Mouse (Mus musculus) liver, adult 2 months (tissue): ENCODE results near the gene Birc7. TPM values are rescaled to one million over a fixed set of nuclear protein-coding genes. Genes with fewer than 3 reads are reported as not detected.

ENCODE experiments used
- DNase-seq: peaks from one replicate; pipeline ENCODE4 v3.0.0-alpha.2; 2011; ENCODE audit warnings: low read depth, low spot score; ENCODE audit errors: extremely low read depth
- H3K27ac ChIP-seq: fragments of 200-500 bp; replicated peaks from 2 replicates; pipeline ENCODE4 v1.5.1; 2012; ENCODE audit warnings: low read depth, mild to moderate bottlenecking, control low read depth, inconsistent platforms, low read length; ENCODE audit not compliant: insufficient read depth
- H3K27me3 ChIP-seq: fragments of 200-500 bp; 2 replicates; pipeline ENCODE4 v1.6.1; 2012; ENCODE audit warnings: mild to moderate bottlenecking, moderate library complexity, low read length, inconsistent platforms; ENCODE audit not compliant: control insufficient read depth, insufficient read depth
- H3K36me3 ChIP-seq: fragments of 200-500 bp; 2 replicates; pipeline ENCODE4 v1.6.1; 2012; ENCODE audit warnings: low read length, inconsistent platforms; ENCODE audit not compliant: control insufficient read depth, insufficient read depth
- H3K4me1 ChIP-seq: fragments of 200-500 bp; 2 replicates; pipeline ENCODE4 v1.6.1; 2011; ENCODE audit warnings: low read length; ENCODE audit not compliant: control insufficient read depth, insufficient read depth
- H3K4me3 ChIP-seq: fragments of 200-500 bp; 2 replicates; pipeline ENCODE4 v1.5.1; 2011; ENCODE audit warnings: low read depth, mild to moderate bottlenecking, control low read depth, low read length, moderate library complexity; ENCODE audit not compliant: insufficient read depth
- H3K79me2 ChIP-seq: fragments of 200-500 bp; 2 replicates; pipeline ENCODE4 v1.6.1; 2012; ENCODE audit warnings: inconsistent platforms, mild to moderate bottlenecking, low read length, moderate library complexity; ENCODE audit not compliant: control insufficient read depth, insufficient read depth
- H3K9ac ChIP-seq: fragments of 200-500 bp; 2 replicates; pipeline ENCODE4 v1.6.1; 2012; ENCODE audit warnings: low read depth, mild to moderate bottlenecking, control low read depth, inconsistent platforms, low read length
- CTCF ChIP-seq: fragments of 200-500 bp; IDR thresholded peaks from 2 replicates; pipeline ENCODE4 v1.5.1; 2011; ENCODE audit warnings: low read depth, low read length, control low read depth
- POLR2A ChIP-seq: fragments of 200-500 bp; IDR thresholded peaks from 2 replicates; pipeline ENCODE4 v1.6.1; 2011; ENCODE audit warnings: low read length, control low read depth; ENCODE audit not compliant: insufficient read depth; ENCODE audit errors: extremely low read depth
- WGBS: fragments of 180-500 bp; shearing (Covaris S2); methylation state at CpG from one replicate; pipeline ENCODE4 v1.1.7; 2018; 5-methylcytosine and 5-hydroxymethylcytosine counted together
- polyA plus RNA-seq: library from polyadenylated mRNA; depleted of rRNA; stranded (reverse); fragments of >200 nt; gene quantifications from 2 replicates; pipeline ENCODE4 v1.2.3, GENCODE M21; 2012
- total RNA-seq: library from RNA; depleted of rRNA; stranded (reverse); fragments of >200 nt; gene quantifications from 2 replicates; pipeline ENCODE4 v1.2.3, GENCODE M21; 2014

The Birc7 gene
- total and polyA plus RNA-seq, 2 experiments = not detected

- Histone ChIP-seq H3K79me2 (no peaks in the 10 kb centered on the region), H3K27ac (no peak within 1 kb of the TSS), H3K9ac (no peak within 1 kb of the TSS), H3K4me1 (no peaks in the 10 kb centered on the region), H3K36me3 (no peaks in the 10 kb centered on the region), H3K4me3 (peak within 1 kb of the TSS; percentile 36; the same call in 1 of the 2 replicates), H3K27me3 (0 out of 2 replicates have a peak, but pooled peaks cover 3% of the 10 kb centered on the region)
- TF ChIP-seq CTCF (peak; percentile 24; the same call in 1 of the 2 replicates), POLR2A (no peak)
- 5% methylated on average over 52 of the region's 52 CpGs for WGBS
- no peak for DNase-seq
These were observed 25.5 kb downstream of the Birc7 start, which contains the start of gene Nkain4 for GRCm38 (mm10) chr2:180954061-180955047. Gene Nkain4, minus strand, starts transcription at chr2:180954699.

GRCm38 (mm10) chr2:180959605-180960004, 30.8 kb downstream of the Birc7 start:
- Histone ChIP-seq H3K27ac (no peak overlapping the region), H3K36me3 (no peaks in the 10 kb centered on the region), H3K79me2 (no peaks in the 10 kb centered on the region), H3K9ac (no peak overlapping the region), H3K4me3 (no peak overlapping the region), H3K27me3 (0 out of 2 replicates have a peak, but pooled peaks cover 3% of the 10 kb centered on the region), H3K4me1 (no peaks in the 10 kb centered on the region)
- no peak for TF ChIP-seq CTCF
- no peak for TF ChIP-seq POLR2A
- DNase-seq = no peak
- 75% methylated on average over 7 of the region's 7 CpGs for WGBS

GRCm38 (mm10) chr2:180960187-180960586, 31.4 kb downstream of the Birc7 start:
- TF ChIP-seq CTCF (no peak), POLR2A (no peak)
- no peak for DNase-seq
- Histone ChIP-seq H3K4me3 (no peak overlapping the region), H3K79me2 (no peaks in the 10 kb centered on the region), H3K9ac (no peak overlapping the region), H3K4me1 (no peaks in the 10 kb centered on the region), H3K36me3 (no peaks in the 10 kb centered on the region), H3K27me3 (0 out of 2 replicates have a peak, but pooled peaks cover 3% of the 10 kb centered on the region), H3K27ac (no peak overlapping the region)
- 80% methylated on average over 3 of the region's 3 CpGs for WGBS

GRCm38 (mm10) chr2:180962616-180963308, 33.9 kb downstream of the Birc7 start:
- 74% methylated on average over 2 of the region's 2 CpGs for WGBS

GRCm38 (mm10) chr2:180963956-180964355, 35.1 kb downstream of the Birc7 start:
- 7% methylated on average over 5 of the region's 5 CpGs for WGBS
- H3K4me1 ChIP-seq = peaks cover 10% of the 10 kb centered on the region

More at GRCm38 (mm10) chr2:180962616-180963308, 33.9 kb downstream of the Birc7 start:
- Histone ChIP-seq H3K4me1 (peaks cover 4% of the 10 kb centered on the region), H3K4me3 (no peak overlapping the region), H3K79me2 (peaks cover 5% of the 10 kb centered on the region), H3K9ac (no peak overlapping the region), H3K36me3 (no peaks in the 10 kb centered on the region), H3K27me3 (no peaks in the 10 kb centered on the region), H3K27ac (no peak overlapping the region)
- DNase-seq = peak; percentile 67
- no peak for TF ChIP-seq POLR2A
- TF ChIP-seq CTCF = no peak

More at GRCm38 (mm10) chr2:180963956-180964355, 35.1 kb downstream of the Birc7 start:
- H3K9ac ChIP-seq = no peak overlapping the region
- no peak overlapping the region for H3K27ac ChIP-seq
- no peak for TF ChIP-seq POLR2A
- TF ChIP-seq CTCF = peak; percentile 96
- H3K79me2 ChIP-seq = peaks cover 5% of the 10 kb centered on the region
- no peaks in the 10 kb centered on the region for H3K36me3 ChIP-seq
- DNase-seq = peak; percentile 33
- no peaks in the 10 kb centered on the region for H3K27me3 ChIP-seq
- no peak overlapping the region for H3K4me3 ChIP-seq
